Mouse (Mus musculus) left cerebral cortex, adult 6 months (tissue): ENCODE measurements around the gene Gorab. TPM values are rescaled to one million over a fixed set of nuclear protein-coding genes. Genes with fewer than 3 reads are reported as not detected.

Source experiments
- long read RNA-seq, 2 experiments: library from polyadenylated mRNA; unstranded; transcript quantifications; one replicate each; pipeline ENCODE4 v2.0.0; 2019 to 2020
- polyA plus RNA-seq: library from polyadenylated mRNA; unstranded; fragments of <200 nt; fragmentation: Nextera tagmentation; gene quantifications from 2 replicates; pipeline ENCODE4 v1.2.3, GENCODE M21; 2021

Gene Gorab
- polyA plus RNA-seq = 7.1 and 7.7 TPM in 2 replicates
- long read RNA-seq, experiment 1, transcript Gorab-201 (5 exons, 2,538 nt) = major isoform, 78 of 109 reads
- long read RNA-seq, experiment 1, partial matches to known transcripts = 2 of 109 reads
- long read RNA-seq, experiment 1, other reads (novel, unspliced or antisense) = 29 of 109 reads
- long read RNA-seq, experiment 2, transcript Gorab-201 (5 exons, 2,538 nt) = major isoform, 9 of 14 reads
- long read RNA-seq, experiment 2, partial matches to known transcripts = 2 of 14 reads
- long read RNA-seq, experiment 2, other reads (novel, unspliced or antisense) = 2 of 14 reads

GRCm38 (mm10) chr1:163403498-163404126 lies at the start of gene Gorab:
TSS of gene Gorab (minus strand) at chr1:163403669.

Other genes starting within 250 kb of the Gorab start
- gene Prrx1, start 90.0 kb downstream of the Gorab start, polyA plus RNA-seq = 1.8 and 2.1 TPM in 2 replicates